Mouse (Mus musculus): Measurements from ENCODE around the gene Rnf144b. TPM values are rescaled to one million over a fixed set of nuclear protein-coding genes. Genes with fewer than 3 reads are reported as not detected.
A peak's percentile ranks its signal among the peaks of the same experiment; 100 is the strongest.

The Rnf144b gene
- polyA plus RNA-seq, 1 experiment from 2014 or later = 2.5 TPM

DNA sequence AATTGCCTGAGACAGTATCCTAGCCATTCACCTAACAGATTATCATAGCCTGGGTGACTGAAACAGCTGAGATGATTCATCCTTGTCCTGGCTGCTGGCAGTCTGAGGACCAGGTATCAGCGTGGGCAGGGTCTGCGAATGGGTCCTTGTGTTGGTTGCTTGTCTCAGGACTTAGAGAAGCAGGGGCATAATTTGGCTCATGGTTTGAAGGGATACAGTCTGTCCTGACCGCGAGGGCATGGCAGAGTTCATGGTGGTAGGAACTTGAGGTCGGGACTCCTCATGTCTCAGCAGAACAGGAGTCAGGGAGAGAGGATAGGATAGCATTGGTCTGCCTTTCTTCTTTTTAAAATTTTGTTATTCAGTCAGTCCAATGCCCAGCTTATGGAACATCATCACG is 121.1 kb downstream of the Rnf144b start:
- no peak overlapping the region for H3K27ac ChIP-seq (ENCODE audit: low read length)
- 70% methylated on average over 6 of the region's 6 CpGs for WGBS (ENCODE audit: insufficient replicate concordance)

DNA sequence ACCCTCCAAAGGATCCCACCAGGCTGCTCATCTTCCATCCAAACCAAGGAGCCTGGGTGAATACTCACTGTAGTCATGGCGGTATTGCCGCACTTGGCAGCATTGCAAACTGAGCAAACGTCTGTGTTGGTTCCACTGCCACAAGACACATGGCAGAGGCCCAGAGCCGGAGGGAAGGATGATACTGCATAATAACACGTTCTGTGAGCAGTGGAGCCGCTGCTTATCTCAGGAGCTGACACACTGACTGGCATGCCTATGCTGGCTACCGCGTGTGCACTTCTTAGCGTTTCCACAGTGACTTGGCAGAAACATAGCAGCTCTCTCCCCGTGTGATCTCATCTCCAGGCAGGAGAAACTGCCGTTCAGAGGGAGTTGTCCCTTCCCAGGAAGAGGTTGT is 122.3 kb downstream of the Rnf144b start:
- H3K27ac ChIP-seq (ENCODE audit: low read length) = no peak overlapping the region
- H3K4me2 ChIP-seq (ENCODE audit: low read depth, low read length) = no peak overlapping the region
- H3K27me3 ChIP-seq (ENCODE audit: control insufficient read depth, insufficient read depth, low read depth, low read length) = no peaks in the 10 kb centered on the region
- H3K4me1 ChIP-seq (ENCODE audit: control insufficient read depth, low read depth, low read length) = no peaks in the 10 kb centered on the region
- no peaks in the 10 kb centered on the region for H3K9me3 ChIP-seq (replicated peaks; ENCODE audit: control insufficient read depth, low read length)
- ATAC-seq (ENCODE audit: low read depth) = 0 out of 2 replicates have a peak, but pooled peaks have one; percentile 16
- no peak overlapping the region for H3K9ac ChIP-seq (ENCODE audit: low read depth, low read length)
- WGBS (ENCODE audit: insufficient replicate concordance) = 39% methylated on average over 11 of the region's 11 CpGs
- peaks cover 16% of the 10 kb centered on the region for H3K36me3 ChIP-seq (ENCODE audit: control insufficient read depth, insufficient read depth)
- H3K4me3 ChIP-seq (ENCODE audit: low read depth, low read length) = no peak overlapping the region

More for the DNA sequence above, 121.1 kb downstream of the Rnf144b start:
- Histone ChIP-seq H3K9ac (ENCODE audit: low read depth, low read length) (no peak overlapping the region), H3K4me3 (ENCODE audit: low read depth, low read length) (no peak overlapping the region), H3K9me3 (replicated peaks; ENCODE audit: control insufficient read depth, low read length) (no peaks in the 10 kb centered on the region), H3K4me2 (ENCODE audit: low read depth, low read length) (no peak overlapping the region), H3K36me3 (ENCODE audit: control insufficient read depth, insufficient read depth) (peaks cover 16% of the 10 kb centered on the region), H3K4me1 (ENCODE audit: control insufficient read depth, low read depth, low read length) (no peaks in the 10 kb centered on the region), H3K27me3 (ENCODE audit: control insufficient read depth, insufficient read depth, low read depth, low read length) (no peaks in the 10 kb centered on the region)
- ATAC-seq (ENCODE audit: low read depth) = no peak

GRCm38 (mm10) chr13:47246459-47246858 is 124.0 kb downstream of the Rnf144b start:
- H3K27me3 ChIP-seq (ENCODE audit: control insufficient read depth, insufficient read depth, low read depth, low read length) = no peaks in the 10 kb centered on the region
- no peaks in the 10 kb centered on the region for H3K9me3 ChIP-seq (replicated peaks; ENCODE audit: control insufficient read depth, low read length)
- no peak overlapping the region for H3K27ac ChIP-seq (ENCODE audit: low read length)
- H3K9ac ChIP-seq (ENCODE audit: low read depth, low read length) = no peak overlapping the region
- no peak overlapping the region for H3K4me3 ChIP-seq (ENCODE audit: low read depth, low read length)
- H3K36me3 ChIP-seq (ENCODE audit: control insufficient read depth, insufficient read depth) = peaks cover 16% of the 10 kb centered on the region
- H3K4me1 ChIP-seq (ENCODE audit: control insufficient read depth, low read depth, low read length) = no peaks in the 10 kb centered on the region; the same call in 1 of the 2 replicates
- WGBS (ENCODE audit: insufficient replicate concordance) = 69% methylated on average over 10 of the region's 10 CpGs
- H3K4me2 ChIP-seq (ENCODE audit: low read depth, low read length) = no peak overlapping the region
- ATAC-seq (ENCODE audit: low read depth) = no peak

DNA sequence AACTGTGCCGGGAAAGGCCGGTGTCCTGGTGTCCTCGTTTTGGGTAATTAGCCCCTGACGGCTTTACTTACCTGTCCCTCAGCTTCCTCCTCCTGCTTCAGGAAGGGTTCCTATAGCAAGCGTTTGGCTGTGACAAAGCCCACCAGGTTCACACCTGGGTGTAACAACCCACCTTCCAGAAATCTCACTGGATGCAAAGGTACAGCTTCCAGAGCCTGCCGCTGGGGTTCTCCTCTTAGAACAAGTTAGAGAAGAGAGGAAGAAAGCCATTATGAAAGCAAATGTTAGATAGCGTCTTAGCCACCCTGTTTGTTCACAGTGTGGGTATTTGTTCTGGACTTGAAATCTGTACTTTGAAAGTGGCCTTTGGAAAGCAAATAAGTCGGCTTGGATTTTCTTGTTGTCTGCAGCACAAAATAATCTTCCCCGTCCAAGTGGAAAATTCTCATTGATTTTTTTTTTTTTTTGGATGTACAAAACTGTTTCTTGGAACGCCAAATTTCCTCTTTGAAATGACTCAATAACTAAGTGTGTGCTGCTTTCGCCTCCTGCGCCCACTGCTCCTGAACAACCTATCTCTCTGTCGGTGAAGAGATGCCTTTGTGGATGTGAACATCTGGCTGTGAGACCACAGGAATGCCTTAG is 124.8 kb downstream of the Rnf144b start:
- WGBS (ENCODE audit: insufficient replicate concordance) = 52% methylated on average over 13 of the region's 13 CpGs
- H3K36me3 ChIP-seq (ENCODE audit: control insufficient read depth, insufficient read depth) = peaks cover 16% of the 10 kb centered on the region
- H3K4me2 ChIP-seq (ENCODE audit: low read depth, low read length) = no peak overlapping the region
- H3K9ac ChIP-seq (ENCODE audit: low read depth, low read length) = no peak overlapping the region
- no peaks in the 10 kb centered on the region; the same call in 1 of the 2 replicates for H3K4me1 ChIP-seq (ENCODE audit: control insufficient read depth, low read depth, low read length)
- H3K27me3 ChIP-seq (ENCODE audit: control insufficient read depth, insufficient read depth, low read depth, low read length) = no peaks in the 10 kb centered on the region
- ATAC-seq (ENCODE audit: low read depth) = no peak
- no peak overlapping the region for H3K4me3 ChIP-seq (ENCODE audit: low read depth, low read length)
- no peaks in the 10 kb centered on the region for H3K9me3 ChIP-seq (replicated peaks; ENCODE audit: control insufficient read depth, low read length)
- H3K27ac ChIP-seq (ENCODE audit: low read length) = peak overlapping the region; percentile 41; the same call in 1 of the 2 replicates

- no peak for ATAC-seq (ENCODE audit: low read depth)
- Histone ChIP-seq H3K9me3 (replicated peaks; ENCODE audit: control insufficient read depth, low read length) (no peaks in the 10 kb centered on the region), H3K9ac (ENCODE audit: low read depth, low read length) (no peak overlapping the region), H3K27me3 (ENCODE audit: control insufficient read depth, insufficient read depth, low read depth, low read length) (no peaks in the 10 kb centered on the region), H3K4me2 (ENCODE audit: low read depth, low read length) (no peak overlapping the region), H3K4me3 (ENCODE audit: low read depth, low read length) (no peak overlapping the region), H3K36me3 (ENCODE audit: control insufficient read depth, insufficient read depth) (peaks cover 6% of the 10 kb centered on the region), H3K27ac (ENCODE audit: low read length) (peak overlapping the region; percentile 2; the same call in 1 of the 2 replicates), H3K4me1 (ENCODE audit: control insufficient read depth, low read depth, low read length) (no peaks in the 10 kb centered on the region; the same call in 1 of the 2 replicates)
- WGBS (ENCODE audit: insufficient replicate concordance) = 70% methylated on average over 8 of the region's 8 CpGs
Measured at GRCm38 (mm10) chr13:47248289-47249010, 126.0 kb downstream of the Rnf144b start.

DNA sequence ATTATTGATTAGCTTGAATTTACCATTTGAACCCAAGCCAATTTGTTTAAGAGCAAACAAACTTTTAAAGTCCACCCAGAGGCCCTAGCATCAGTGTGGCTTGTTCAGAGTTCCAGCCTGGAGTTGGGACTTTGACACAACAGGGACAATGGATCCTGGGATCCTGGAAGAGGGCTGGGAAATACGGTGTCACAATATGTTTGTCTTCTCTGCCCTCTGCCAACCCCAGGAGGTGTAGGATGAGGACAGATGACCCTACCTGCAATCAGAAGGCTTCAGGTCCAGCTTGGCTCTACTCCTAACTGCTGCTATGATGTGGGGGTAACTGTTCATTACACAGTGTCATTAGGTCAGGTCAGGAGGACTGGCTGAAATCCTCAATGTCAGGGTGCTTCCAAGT is 128.2 kb downstream of the Rnf144b start:
- Histone ChIP-seq H3K4me3 (ENCODE audit: low read depth, low read length) (no peak overlapping the region), H3K27ac (ENCODE audit: low read length) (peak overlapping the region; percentile 58), H3K4me2 (ENCODE audit: low read depth, low read length) (no peak overlapping the region), H3K9me3 (replicated peaks; ENCODE audit: control insufficient read depth, low read length) (no peaks in the 10 kb centered on the region), H3K36me3 (ENCODE audit: control insufficient read depth, insufficient read depth) (no peaks in the 10 kb centered on the region), H3K4me1 (ENCODE audit: control insufficient read depth, low read depth, low read length) (no peaks in the 10 kb centered on the region; the same call in 1 of the 2 replicates), H3K27me3 (ENCODE audit: control insufficient read depth, insufficient read depth, low read depth, low read length) (no peaks in the 10 kb centered on the region), H3K9ac (ENCODE audit: low read depth, low read length) (no peak overlapping the region)
- WGBS (ENCODE audit: insufficient replicate concordance) = 50% methylated on average over 1 of the region's 1 CpGs
- ATAC-seq (ENCODE audit: low read depth) = peak; percentile 93

- Histone ChIP-seq H3K9ac (ENCODE audit: low read depth, low read length) (no peak overlapping the region), H3K4me2 (ENCODE audit: low read depth, low read length) (no peak overlapping the region), H3K4me1 (ENCODE audit: control insufficient read depth, low read depth, low read length) (no peaks in the 10 kb centered on the region; the same call in 1 of the 2 replicates), H3K27me3 (ENCODE audit: control insufficient read depth, insufficient read depth, low read depth, low read length) (no peaks in the 10 kb centered on the region), H3K27ac (ENCODE audit: low read length) (peak overlapping the region; percentile 58), H3K36me3 (ENCODE audit: control insufficient read depth, insufficient read depth) (no peaks in the 10 kb centered on the region), H3K9me3 (replicated peaks; ENCODE audit: control insufficient read depth, low read length) (no peaks in the 10 kb centered on the region), H3K4me3 (ENCODE audit: low read depth, low read length) (no peak overlapping the region)
- ATAC-seq (ENCODE audit: low read depth) = peak; percentile 58; the same call in 1 of the 2 replicates
- whole genome bisulfite sequencing (ENCODE audit: insufficient replicate concordance) = 41% methylated on average over 2 of the region's 2 CpGs
Measured at GRCm38 (mm10) chr13:47251114-47251764, 128.8 kb downstream of the Rnf144b start.

DNA sequence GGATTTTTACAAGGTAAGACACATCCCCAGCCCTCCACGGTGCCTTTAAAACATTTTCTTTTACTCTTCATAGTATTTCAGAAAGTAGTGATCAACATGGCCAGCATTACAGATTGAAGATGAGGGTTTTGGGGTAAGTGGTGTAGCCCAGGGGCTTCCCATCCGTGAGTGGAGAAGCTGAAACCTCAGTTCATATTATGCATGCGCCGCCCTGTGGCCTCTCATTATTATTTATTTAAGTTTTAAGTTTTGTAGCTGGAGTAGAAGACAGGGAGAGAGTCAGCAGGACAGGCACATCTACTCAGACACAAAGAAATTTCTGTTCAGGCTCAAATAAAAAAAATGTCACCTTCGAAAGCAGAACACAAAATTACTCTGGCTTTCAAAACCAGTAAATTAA is 131.3 kb downstream of the Rnf144b start:
- Histone ChIP-seq H3K4me2 (ENCODE audit: low read depth, low read length) (no peak overlapping the region), H3K36me3 (ENCODE audit: control insufficient read depth, insufficient read depth) (no peaks in the 10 kb centered on the region), H3K27me3 (ENCODE audit: control insufficient read depth, insufficient read depth, low read depth, low read length) (no peaks in the 10 kb centered on the region), H3K27ac (ENCODE audit: low read length) (no peak overlapping the region), H3K4me3 (ENCODE audit: low read depth, low read length) (no peak overlapping the region), H3K9ac (ENCODE audit: low read depth, low read length) (no peak overlapping the region), H3K9me3 (replicated peaks; ENCODE audit: control insufficient read depth, low read length) (no peaks in the 10 kb centered on the region), H3K4me1 (ENCODE audit: control insufficient read depth, low read depth, low read length) (no peaks in the 10 kb centered on the region; the same call in 1 of the 2 replicates)
- ATAC-seq (ENCODE audit: low read depth) = no peak
- WGBS (ENCODE audit: insufficient replicate concordance) = 64% methylated on average over 5 of the region's 5 CpGs
